Mouse (Mus musculus) kidney, adult 8-10 months (tissue): ENCODE measurements around the gene Gm47996.

Experiments used
- DNase-seq, 2 experiments: peaks; one replicate each; pipeline ENCODE4 v3.0.0; 2022

Gm47996 gene

GRCm38 (mm10) chr1:151250529-151251193 lies 40.7 kb downstream of the Gm47996 start:
- peak in 1 of 2 experiments; percentile 28 for DNase-seq

DNA sequence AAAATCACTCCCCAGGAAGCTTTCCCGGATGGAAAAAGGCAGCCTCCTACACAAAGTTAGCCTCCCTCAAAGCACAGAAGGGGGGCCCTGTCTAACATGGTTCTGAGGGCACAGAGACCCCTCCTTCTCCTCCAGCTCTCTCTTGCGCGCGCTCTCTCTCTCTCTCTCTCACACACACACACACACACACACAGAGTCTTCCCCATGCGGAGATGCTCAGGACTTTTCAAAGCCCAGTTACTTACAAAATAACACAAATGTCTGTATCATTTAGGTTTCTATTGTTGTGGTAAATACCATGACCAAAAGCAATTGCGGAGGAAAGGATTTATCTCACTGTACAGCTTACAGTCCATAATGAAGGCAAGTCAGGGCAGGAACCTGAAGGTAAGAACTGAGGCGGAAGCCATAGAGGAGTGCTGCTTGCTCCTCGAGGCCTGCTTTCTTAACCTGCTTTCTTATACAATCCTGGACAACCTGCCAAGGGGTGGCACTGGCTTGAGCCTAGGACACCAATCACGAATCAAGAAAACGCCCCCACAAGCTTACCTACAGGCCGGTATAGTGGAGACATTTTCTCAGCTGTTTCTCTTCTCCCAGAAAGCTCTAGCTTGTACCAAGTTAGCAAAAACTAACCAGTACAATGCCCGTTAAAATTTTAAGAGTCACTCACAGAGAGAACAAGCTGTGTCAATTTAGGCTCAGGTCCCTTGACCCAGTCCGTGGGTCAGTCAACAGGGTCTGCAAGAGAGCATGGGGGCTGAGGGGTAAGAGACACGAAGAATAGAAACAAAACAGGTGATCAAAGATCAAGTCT lies 41.5 kb downstream of the Gm47996 start:
- DNase-seq = no peak

DNA sequence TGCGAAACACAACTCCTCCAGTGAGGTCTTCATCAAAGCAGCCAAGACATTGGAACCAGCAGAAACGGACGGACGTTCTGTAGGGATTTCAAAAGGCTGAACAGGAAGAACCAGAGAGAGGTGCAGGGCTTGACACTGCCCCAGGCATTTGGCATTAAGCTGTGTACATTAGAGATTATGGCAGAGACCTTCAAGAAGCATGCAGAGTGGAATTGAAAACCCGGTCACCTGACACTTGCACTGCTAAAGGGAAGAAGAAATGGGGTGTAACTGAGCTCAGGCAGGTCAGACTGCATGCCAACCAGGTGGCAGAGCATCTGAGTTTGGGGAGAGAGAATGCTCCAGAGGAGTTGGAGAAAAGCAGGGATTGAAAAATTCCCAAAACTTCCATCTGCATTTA lies 45.5 kb downstream of the Gm47996 start:
- DNase-seq = no peak

GRCm38 (mm10) chr1:151258090-151258954 lies 48.4 kb downstream of the Gm47996 start:
- no peak for DNase-seq

GRCm38 (mm10) chr1:151259061-151259460 lies 49.1 kb downstream of the Gm47996 start:
- no peak for DNase-seq
